Mouse (Mus musculus) MEL (cell line): ENCODE measurements around the gene Dgkg. TPM values are rescaled to one million over a fixed set of nuclear protein-coding genes. Genes with fewer than 3 reads are reported as not detected.

Source experiments
- DNase-seq: peaks from one replicate; pipeline ENCODE4 v3.0.0; 2011; ENCODE audit warnings: low read depth, low spot score
- H3K27ac ChIP-seq: 2 replicates; pipeline ENCODE4 v1.5.1; 2012; ENCODE audit warnings: low read depth, mild to moderate bottlenecking, control low read depth, low read length, moderate library complexity; ENCODE audit not compliant: control insufficient read depth
- H3K27me3 ChIP-seq, 2 experiments: fragments of 150-350 bp in 1 of 2; sonication (generic) in 1 of 2; 2 replicates each; pipeline ENCODE4 v1.6.1; 2012; ENCODE audit warnings: low read length in 2 of 2, mild to moderate bottlenecking in 2 of 2, improper control_type of control experiment in 1 of 2, moderate library complexity in 1 of 2; ENCODE audit not compliant: insufficient read depth in 2 of 2, control insufficient read depth in 1 of 2
- H3K36me3 ChIP-seq, 2 experiments: 2 replicates each; pipeline ENCODE4 v1.6.1; 2012 to 2014; ENCODE audit warnings: low read length in 2 of 2, improper control_type of control experiment in 1 of 2, inconsistent platforms in 1 of 2, mild to moderate bottlenecking in 1 of 2; ENCODE audit not compliant: insufficient read depth in 2 of 2, control insufficient read depth in 1 of 2
- H3K4me1 ChIP-seq, 2 experiments: fragments of 150-350 bp in 1 of 2; sonication (generic) in 1 of 2; 2 replicates each; pipeline ENCODE4 v1.6.1; 2012; ENCODE audit warnings: low read length in 2 of 2, improper control_type of control experiment in 1 of 2, mild to moderate bottlenecking in 1 of 2; ENCODE audit not compliant: insufficient read depth in 2 of 2, control insufficient read depth in 1 of 2
- H3K4me3 ChIP-seq, 2 experiments: fragments of 150-350 bp in 1 of 2; sonication (generic) in 1 of 2; 2 replicates each; pipeline ENCODE4 v1.5.1; 2012; ENCODE audit warnings: low read depth in 2 of 2, low read length in 2 of 2, mild to moderate bottlenecking in 2 of 2, moderate library complexity in 2 of 2, control low read depth in 1 of 2, improper control_type of control experiment in 1 of 2; ENCODE audit not compliant: control insufficient read depth in 1 of 2, insufficient read depth in 1 of 2
- H3K79me2 ChIP-seq: 2 replicates; pipeline ENCODE4 v1.6.1; 2012; ENCODE audit warnings: mild to moderate bottlenecking, low read length, moderate library complexity; ENCODE audit not compliant: control insufficient read depth, poor library complexity, insufficient read depth
- H3K9ac ChIP-seq: 2 replicates; pipeline ENCODE4 v1.6.1; 2012; ENCODE audit warnings: low read depth, mild to moderate bottlenecking, control low read depth, low read length, moderate library complexity; ENCODE audit not compliant: control insufficient read depth, poor library complexity, severe bottlenecking
- H3K9me3 ChIP-seq: fragments of 150-350 bp; sonication (generic); replicated peaks from 2 replicates; pipeline ENCODE4 v1.6.1; 2012; ENCODE audit warnings: mild to moderate bottlenecking, low read length, improper control_type of control experiment, moderate library complexity; ENCODE audit not compliant: insufficient read depth
- CTCF ChIP-seq, 3 experiments: IDR thresholded peaks in 2 of 3; conservative IDR thresholded peaks in 1 of 3; 2 replicates each; pipeline ENCODE4 v1.5.1; 2011 to 2012; ENCODE audit warnings: low read length in 3 of 3, low read depth in 2 of 3, mild to moderate bottlenecking in 2 of 3, improper control_type of control experiment in 1 of 3, inconsistent platforms in 1 of 3, mixed read lengths in 1 of 3, moderate library complexity in 1 of 3; ENCODE audit not compliant: control insufficient read depth in 1 of 3, insufficient read depth in 1 of 3, poor library complexity in 1 of 3, severe bottlenecking in 1 of 3
- ELF1 ChIP-seq: IDR thresholded peaks from 2 replicates; pipeline ENCODE4 v1.6.1; 2014; ENCODE audit warnings: low read depth, mild to moderate bottlenecking, inconsistent platforms, low read length, improper control_type of control experiment, moderate library complexity
- EP300 ChIP-seq, 2 experiments: IDR thresholded peaks; 2 replicates each; pipeline ENCODE4 v1.6.1; 2011; ENCODE audit warnings: improper control_type of control experiment in 2 of 2, low read length in 2 of 2, low read depth in 1 of 2, mild to moderate bottlenecking in 1 of 2
- GABPA ChIP-seq: IDR thresholded peaks from 2 replicates; pipeline ENCODE4 v1.6.1; 2012; ENCODE audit warnings: low read depth, mild to moderate bottlenecking, inconsistent platforms, low read length, improper control_type of control experiment, moderate library complexity
- HCFC1 ChIP-seq: IDR thresholded peaks from 2 replicates; pipeline ENCODE4 v1.6.1; 2012; ENCODE audit warnings: low read depth, mild to moderate bottlenecking, inconsistent platforms, low read length, improper control_type of control experiment, moderate library complexity
- JUND ChIP-seq: IDR thresholded peaks from 2 replicates; pipeline ENCODE4 v1.6.1; 2011; ENCODE audit warnings: low read depth, mild to moderate bottlenecking, improper control_type of control experiment, low read length
- KAT2A ChIP-seq: conservative IDR thresholded peaks from 2 replicates; pipeline ENCODE4 v1.6.1; 2012; ENCODE audit warnings: low read depth, low read length, improper control_type of control experiment, inconsistent platforms
- MAX ChIP-seq: IDR thresholded peaks from 2 replicates; pipeline ENCODE4 v1.6.1; 2011; ENCODE audit warnings: low read length, improper control_type of control experiment
- MEF2A ChIP-seq: IDR thresholded peaks from 2 replicates; pipeline ENCODE4 v1.6.1; 2014; ENCODE audit warnings: low read depth, mild to moderate bottlenecking, inconsistent platforms, low read length, improper control_type of control experiment; ENCODE audit not compliant: poor library complexity, insufficient replicate concordance, severe bottlenecking; ENCODE audit errors: extremely low read depth
- NELFE ChIP-seq: IDR thresholded peaks from 2 replicates; pipeline ENCODE4 v1.6.1; 2011; ENCODE audit warnings: low read depth, low read length, improper control_type of control experiment
- NRF1 ChIP-seq: IDR thresholded peaks from 2 replicates; pipeline ENCODE4 v1.6.1; 2014; ENCODE audit warnings: low read depth, mild to moderate bottlenecking, inconsistent platforms, low read length, improper control_type of control experiment, moderate library complexity; ENCODE audit not compliant: poor library complexity, insufficient read depth, severe bottlenecking
- POLR2AphosphoS2 ChIP-seq: IDR thresholded peaks from 2 replicates; pipeline ENCODE4 v1.6.1; 2011; ENCODE audit warnings: low read length, improper control_type of control experiment
- RCOR1 ChIP-seq: IDR thresholded peaks from 2 replicates; pipeline ENCODE4 v1.6.1; 2012; ENCODE audit warnings: low read depth, mild to moderate bottlenecking, inconsistent platforms, low read length, improper control_type of control experiment
- SMC3 ChIP-seq: IDR thresholded peaks from 2 replicates; pipeline ENCODE4 v1.6.1; 2011; ENCODE audit warnings: low read depth, low read length, improper control_type of control experiment
- TBP ChIP-seq: IDR thresholded peaks from 2 replicates; pipeline ENCODE4 v1.8.0; 2011; ENCODE audit warnings: low read depth, low read length, improper control_type of control experiment
- ZC3H11A ChIP-seq: IDR thresholded peaks from 2 replicates; pipeline ENCODE4 v1.6.1; 2012; ENCODE audit warnings: low read depth, mild to moderate bottlenecking, inconsistent platforms, low read length, improper control_type of control experiment
- ZKSCAN1 ChIP-seq: IDR thresholded peaks from 2 replicates; pipeline ENCODE4 v1.6.1; 2012; ENCODE audit warnings: low read depth, mild to moderate bottlenecking, inconsistent platforms, low read length, improper control_type of control experiment, moderate library complexity
- polyA plus RNA-seq, 2 experiments: library from polyadenylated mRNA; stranded (reverse) in 1 of 2; unstranded in 1 of 2; fragments of >175 nt in 1 of 2; fragments of >200 nt in 1 of 2; gene quantifications; 2 replicates each; pipeline versions ENCODE4 v1.2.1 to v1.2.4; 2012; ENCODE audit warnings: low replicate concordance in 2 of 2, low read depth in 1 of 2; ENCODE audit not compliant: insufficient read length in 2 of 2, insufficient read depth in 1 of 2, missing spikeins in 1 of 2
- total RNA-seq: library from RNA; depleted of rRNA; stranded (reverse); fragments of 300-350 nt; gene quantifications from 2 replicates; pipeline ENCODE4 v1.2.3, GENCODE M21; 2012

Gene Dgkg
- total and polyA plus RNA-seq, 3 experiments = not detected

DNA sequence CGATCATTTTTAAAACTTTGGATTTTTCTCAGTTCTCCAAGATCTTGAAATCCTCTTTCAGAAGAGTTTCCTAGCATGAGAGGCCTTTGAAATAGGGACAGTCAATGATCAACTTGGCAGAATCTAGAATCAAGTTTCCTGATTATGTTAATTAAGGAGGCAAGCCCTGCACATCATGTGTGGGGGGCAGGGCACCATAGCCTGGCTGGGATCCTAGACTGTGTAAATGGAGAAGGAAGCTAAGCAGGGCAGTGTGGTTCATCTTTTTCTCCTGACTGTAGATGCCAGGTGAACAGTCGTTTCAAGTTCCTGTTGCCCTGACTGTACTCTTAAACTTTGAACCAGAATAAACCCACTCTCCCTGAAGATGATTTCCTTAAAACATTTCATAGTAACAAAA, 185.3 kb downstream of the Dgkg start:
- Histone ChIP-seq H3K27ac (no peak overlapping the region), H3K4me3 (no peak overlapping the region), H3K9ac (no peak overlapping the region), H3K36me3 (no peaks in the 10 kb centered on the region), H3K27me3 (no peaks in the 10 kb centered on the region), H3K4me1 (no peaks in the 10 kb centered on the region), H3K9me3 (no peaks in the 10 kb centered on the region), H3K79me2 (no peaks in the 10 kb centered on the region)
- TF ChIP-seq MAX (no peak), POLR2AphosphoS2 (no peak), MEF2A (no peak), CTCF (IDR thresholded peaks at IDR 0.05 in 2 of 3, conservative IDR thresholded peaks at IDR 0.05 in 1 of 3; ENCODE audit: control insufficient read depth in 1 of 3, insufficient read depth in 1 of 3, low read depth in 2 of 3, low read length in 3 of 3, poor library complexity in 1 of 3, severe bottlenecking in 1 of 3) (no peak), KAT2A (no peak), JUND (no peak), ELF1 (no peak), RCOR1 (no peak), SMC3 (no peak), NRF1 (no peak), GABPA (no peak), EP300 (IDR thresholded peaks at IDR 0.05; ENCODE audit: low read depth in 1 of 2, low read length in 2 of 2) (no peak), NELFE (no peak)
- DNase-seq = no peak

DNA sequence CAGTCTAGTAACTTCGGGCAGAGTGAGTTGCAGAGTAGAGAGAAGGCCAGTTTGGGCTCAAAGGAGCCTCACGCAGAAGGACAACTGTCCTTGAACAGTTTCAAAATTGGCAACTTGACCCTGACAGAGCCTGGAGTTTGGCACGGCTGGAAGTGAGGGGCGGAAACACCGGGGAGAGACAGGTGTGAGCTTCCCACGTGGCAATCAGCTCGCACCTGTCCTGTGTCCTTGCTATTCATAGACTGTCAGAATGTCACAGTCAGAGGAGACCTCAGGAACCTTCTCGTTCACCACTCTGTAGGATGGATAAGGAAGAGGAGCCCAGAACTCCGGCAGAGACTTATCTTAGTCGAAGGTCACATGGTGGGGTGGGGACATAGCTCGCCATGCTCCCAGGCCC, 187.6 kb downstream of the Dgkg start:
- no peak overlapping the region for H3K27ac ChIP-seq
- DNase-seq = no peak
- no peaks in the 10 kb centered on the region; a peak in 1 of 4 replicates for H3K27me3 ChIP-seq
- no peak overlapping the region for H3K4me3 ChIP-seq
- H3K9ac ChIP-seq = no peak overlapping the region
- no peaks in the 10 kb centered on the region for H3K79me2 ChIP-seq
- no peaks in the 10 kb centered on the region for H3K36me3 ChIP-seq
- no peaks in the 10 kb centered on the region for H3K9me3 ChIP-seq
- TF ChIP-seq TBP = no peak
- TF ChIP-seq ZC3H11A = no peak
- TF ChIP-seq ZKSCAN1 = no peak
- no peak for TF ChIP-seq HCFC1
- no peak for TF ChIP-seq CTCF (IDR thresholded peaks at IDR 0.05 in 2 of 3, conservative IDR thresholded peaks at IDR 0.05 in 1 of 3; ENCODE audit: control insufficient read depth in 1 of 3, insufficient read depth in 1 of 3, low read depth in 2 of 3, low read length in 3 of 3, poor library complexity in 1 of 3, severe bottlenecking in 1 of 3)
- no peaks in the 10 kb centered on the region for H3K4me1 ChIP-seq
